Mouse (Mus musculus): Measurements from ENCODE around the gene Tomt.

Tomt gene

DNA sequence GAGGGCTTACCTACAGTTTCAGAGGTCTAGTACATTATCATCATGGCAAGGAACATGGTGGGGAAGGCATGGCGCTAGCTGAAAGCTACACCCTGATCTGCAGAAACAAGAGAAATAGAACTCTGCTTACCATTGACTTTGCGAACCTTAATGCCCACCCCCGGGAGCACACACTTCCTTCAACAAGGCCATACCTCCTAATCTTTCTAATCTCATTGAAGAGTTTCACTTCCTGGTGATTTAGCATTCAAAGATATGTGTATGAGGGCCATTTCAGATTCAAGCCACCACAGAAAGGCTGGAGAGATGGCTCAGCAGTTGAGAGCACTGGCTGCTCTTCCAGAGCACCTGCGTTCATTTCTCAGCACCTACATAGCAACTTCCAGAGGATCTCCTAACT is 49.1 kb downstream of the Tomt start, which contains the start of gene Folr2:
Gene Folr2 (minus strand): TSS at position 101 of the 400 bp plus-strand sequence.
- DNase-seq (ENCODE audit: low read depth, low spot score) = no peak

DNA sequence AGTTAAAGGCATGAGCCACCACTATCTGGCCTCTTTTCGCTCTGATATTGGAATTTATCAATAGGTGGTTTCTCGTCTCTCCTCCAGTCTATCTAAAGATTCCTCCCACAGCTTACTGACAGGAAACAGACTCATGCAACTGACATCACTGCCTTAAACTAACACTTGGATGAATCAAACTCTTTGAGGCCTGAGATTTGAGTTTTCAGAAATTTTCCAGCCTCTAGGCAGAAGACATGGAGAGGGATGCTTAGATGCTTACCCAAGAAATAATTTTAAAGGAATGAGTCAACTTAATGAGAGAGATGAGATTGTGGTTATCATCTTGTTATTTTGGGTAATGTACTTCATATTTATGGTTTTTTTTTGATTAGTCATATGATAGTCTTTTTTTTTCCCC is 52.3 kb downstream of the Tomt start:
- DNase-seq (ENCODE audit: low read depth, low spot score) = no peak

DNA sequence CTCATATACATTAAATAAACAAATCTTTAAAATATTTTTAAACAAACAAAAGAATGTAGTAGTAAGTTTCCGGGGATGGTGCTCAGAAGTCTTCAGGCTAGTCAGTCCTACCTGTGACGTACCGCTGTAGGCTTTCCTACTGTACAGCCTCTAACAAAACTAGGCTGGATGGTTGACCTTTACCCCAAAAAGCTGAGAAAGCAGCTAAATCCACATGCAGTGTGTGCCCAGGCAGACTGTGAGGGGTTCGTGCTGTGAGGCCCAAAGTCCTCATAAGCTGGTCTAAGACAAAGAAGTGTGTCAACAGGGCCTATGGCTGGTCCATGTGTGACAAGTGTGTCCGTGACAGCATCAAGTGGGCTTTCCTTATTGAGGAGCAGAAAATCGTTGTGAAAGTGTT is 53.3 kb downstream of the Tomt start:
- DNase-seq (ENCODE audit: low read depth, low spot score) = no peak

DNA sequence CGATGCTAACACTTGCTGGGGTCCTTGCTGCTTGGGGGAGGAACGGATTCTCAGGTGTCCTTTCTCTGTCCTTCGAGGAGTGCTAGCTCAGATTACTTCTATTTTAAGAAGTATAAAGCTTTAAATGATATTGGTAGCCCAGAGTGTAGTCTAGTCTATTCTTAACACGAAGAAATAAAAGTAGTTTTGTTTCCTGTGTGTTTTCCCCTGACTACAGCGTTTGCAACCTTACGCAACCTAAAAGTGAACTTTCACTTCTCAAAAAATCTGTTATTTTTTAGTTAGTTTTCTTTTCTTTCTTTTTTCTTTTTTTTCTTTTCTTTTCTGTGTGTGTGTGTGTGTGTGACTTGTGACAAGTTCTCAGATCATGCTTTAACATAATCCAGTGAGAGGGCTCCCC is 54.5 kb downstream of the Tomt start:
- DNase-seq (ENCODE audit: low read depth, low spot score) = no peak

Measured in skeletal muscle tissue, adult 2 months (tissue).